Mouse (Mus musculus): ENCODE measurements around the gene Ttc6.

DNA sequence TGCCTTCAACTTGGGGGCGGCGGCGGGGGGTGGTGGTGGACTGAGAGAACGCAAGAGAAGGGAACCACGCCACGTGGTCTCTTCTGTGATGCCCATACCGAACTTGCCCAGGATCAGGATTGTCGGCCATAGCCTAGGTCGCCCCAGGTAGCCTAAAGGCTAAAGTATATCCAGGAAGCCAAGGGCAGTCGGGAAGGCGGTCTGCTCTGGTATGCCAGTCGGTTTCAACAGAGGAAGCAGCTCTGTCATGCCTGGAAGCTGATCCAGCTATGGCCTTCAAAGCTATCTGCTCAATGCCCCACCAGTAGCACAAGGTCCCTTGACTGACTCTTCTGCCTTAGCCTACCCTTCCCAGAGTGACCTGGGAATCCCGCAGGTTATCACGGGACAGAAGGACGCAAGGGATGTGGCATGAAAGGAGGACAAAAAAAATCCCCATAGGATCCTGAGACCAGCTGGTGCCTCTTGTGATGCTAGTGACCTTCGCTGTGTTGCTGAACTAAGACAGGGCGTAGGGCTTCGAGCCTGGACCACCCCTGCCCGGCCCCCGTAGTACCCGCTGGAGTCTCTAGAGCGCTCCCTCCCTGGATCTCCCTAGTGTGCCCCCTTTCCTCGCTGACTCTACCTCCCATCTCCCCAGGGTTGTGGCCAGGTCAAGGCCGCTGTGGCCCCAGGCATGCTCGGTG is 14.8 kb upstream of the Ttc6 start:
- TF ChIP-seq ZC3H11A (IDR thresholded peaks at IDR 0.05; ENCODE audit: borderline replicate concordance, low read depth, low read length) (no peak), HCFC1 (IDR thresholded peaks at IDR 0.05; ENCODE audit: borderline replicate concordance, insufficient read depth, low read length) (no peak), ZNF384 (IDR thresholded peaks at IDR 0.05; ENCODE audit: low read depth, low read length) (no peak)
